Mouse (Mus musculus): ENCODE measurements at regions not wholly inside any gene's neighbourhood (a gene's known extent, or its start where the extent isn't known, plus 50 kb on each side); places are given as distances from the start of the nearest gene placed in this dataset.

DNA sequence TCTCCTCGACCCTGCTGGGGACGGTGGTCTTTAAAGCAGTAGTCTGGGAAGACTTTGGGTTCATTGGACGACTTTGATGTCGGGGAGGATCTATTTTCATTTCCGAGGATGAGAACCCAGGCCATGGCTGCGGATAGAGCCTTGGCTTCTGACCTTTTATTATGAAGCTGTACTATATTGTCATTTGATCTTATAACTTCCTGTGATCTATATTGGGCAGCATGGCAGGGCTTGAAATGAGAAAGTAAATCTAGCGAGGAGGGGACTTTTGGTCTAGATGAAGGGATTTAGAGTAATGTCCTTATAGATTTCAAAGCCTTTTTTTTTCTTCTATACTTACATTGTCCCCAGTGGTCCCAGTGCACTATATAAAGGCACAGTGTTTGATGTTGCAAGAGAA, 172.8 kb upstream of the Stt3b start:
- ATAC-seq (ENCODE audit: low FRiP score) (no peak), DNase-seq (ENCODE audit: low spot score) (no peak)
- no peaks in the 10 kb centered on the region for H3K27me3 ChIP-seq (ENCODE audit: control insufficient read depth, insufficient read depth, low read length)
- 91% methylated on average over 7 of the region's 7 CpGs for WGBS
- H3K9me3 ChIP-seq (ENCODE audit: control insufficient read depth, low read length), result no peaks in the 10 kb centered on the region
- no peak overlapping the region for H3K9ac ChIP-seq (ENCODE audit: low read depth, low read length)
- no peak overlapping the region for H3K4me3 ChIP-seq (ENCODE audit: low read depth, low read length)
- H3K4me1 ChIP-seq (replicated peaks; ENCODE audit: control insufficient read depth, insufficient read depth, low read length), result no peaks in the 10 kb centered on the region
- H3K36me3 ChIP-seq (ENCODE audit: control insufficient read depth, insufficient read depth, low read length), result no peaks in the 10 kb centered on the region
- no peak overlapping the region for H3K27ac ChIP-seq (ENCODE audit: low read depth, low read length)
- no peak overlapping the region for H3K4me2 ChIP-seq (replicated peaks; ENCODE audit: low read depth, low read length)

GRCm38 (mm10) chr9:115483721-115484120, 173.5 kb upstream of the Stt3b start:
- H3K27ac ChIP-seq (ENCODE audit: low read depth, low read length), result no peak overlapping the region

GRCm38 (mm10) chr9:115484408-115484807, 174.2 kb upstream of the Stt3b start:
- Histone ChIP-seq H3K4me2 (replicated peaks; ENCODE audit: low read depth, low read length) (no peak overlapping the region), H3K4me1 (replicated peaks; ENCODE audit: control insufficient read depth, insufficient read depth, low read length) (no peaks in the 10 kb centered on the region), H3K27me3 (ENCODE audit: control insufficient read depth, insufficient read depth, low read length) (no peaks in the 10 kb centered on the region), H3K36me3 (ENCODE audit: control insufficient read depth, insufficient read depth, low read length) (no peaks in the 10 kb centered on the region), H3K27ac (ENCODE audit: low read depth, low read length) (no peak overlapping the region), H3K9me3 (ENCODE audit: control insufficient read depth, low read length) (no peaks in the 10 kb centered on the region), H3K9ac (ENCODE audit: low read depth, low read length) (no peak overlapping the region), H3K4me3 (ENCODE audit: low read depth, low read length) (no peak overlapping the region)
- 86% methylated on average over 1 of the region's 1 CpGs for WGBS
- ATAC-seq (ENCODE audit: low FRiP score), result no peak
- DNase-seq (ENCODE audit: low spot score), result no peak

More at GRCm38 (mm10) chr9:115483721-115484120, 173.5 kb upstream of the Stt3b start:
- Histone ChIP-seq H3K4me2 (replicated peaks; ENCODE audit: low read depth, low read length) (no peak overlapping the region), H3K27me3 (ENCODE audit: control insufficient read depth, insufficient read depth, low read length) (no peaks in the 10 kb centered on the region), H3K4me1 (replicated peaks; ENCODE audit: control insufficient read depth, insufficient read depth, low read length) (no peaks in the 10 kb centered on the region), H3K9me3 (ENCODE audit: control insufficient read depth, low read length) (no peaks in the 10 kb centered on the region), H3K9ac (ENCODE audit: low read depth, low read length) (no peak overlapping the region), H3K36me3 (ENCODE audit: control insufficient read depth, insufficient read depth, low read length) (no peaks in the 10 kb centered on the region), H3K4me3 (ENCODE audit: low read depth, low read length) (no peak overlapping the region)
- WGBS, result 91% methylated on average over 1 of the region's 2 CpGs
- ATAC-seq (ENCODE audit: low FRiP score) (no peak), DNase-seq (ENCODE audit: low spot score) (no peak)

DNA sequence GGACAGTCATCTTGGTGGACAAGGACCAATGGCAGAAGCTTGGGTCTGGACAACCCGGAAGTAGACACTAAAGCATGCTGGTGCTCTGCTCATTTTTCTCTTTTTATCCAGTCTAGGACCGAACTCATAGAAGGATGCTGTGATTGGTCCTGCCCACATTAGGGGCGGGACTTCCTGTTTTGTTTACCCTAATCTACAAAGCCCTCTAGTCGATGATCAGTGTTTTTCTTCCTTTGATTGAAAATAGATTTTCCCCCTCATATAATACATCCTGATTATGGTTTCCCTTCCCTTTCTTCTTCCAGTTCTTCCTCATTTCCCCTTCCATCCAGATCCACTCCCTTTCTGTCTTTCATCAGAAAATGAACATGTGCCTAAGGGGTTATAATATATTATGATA, 175.0 kb upstream of the Stt3b start:
- H3K4me2 ChIP-seq (replicated peaks; ENCODE audit: low read depth, low read length), result no peak overlapping the region
- H3K27ac ChIP-seq (ENCODE audit: low read depth, low read length), result no peak overlapping the region
- WGBS, result 92% methylated on average over 4 of the region's 4 CpGs
- H3K36me3 ChIP-seq (ENCODE audit: control insufficient read depth, insufficient read depth, low read length), result no peaks in the 10 kb centered on the region
- ATAC-seq (ENCODE audit: low FRiP score) (no peak), DNase-seq (ENCODE audit: low spot score) (no peak)
- no peak overlapping the region for H3K4me3 ChIP-seq (ENCODE audit: low read depth, low read length)
- H3K9ac ChIP-seq (ENCODE audit: low read depth, low read length), result no peak overlapping the region
- H3K4me1 ChIP-seq (replicated peaks; ENCODE audit: control insufficient read depth, insufficient read depth, low read length), result no peaks in the 10 kb centered on the region
- no peaks in the 10 kb centered on the region for H3K27me3 ChIP-seq (ENCODE audit: control insufficient read depth, insufficient read depth, low read length)
- no peaks in the 10 kb centered on the region for H3K9me3 ChIP-seq (ENCODE audit: control insufficient read depth, low read length)

GRCm38 (mm10) chr9:115487175-115487760, 177.0 kb upstream of the Stt3b start:
- 91% methylated on average over 5 of the region's 5 CpGs for WGBS
- H3K4me3 ChIP-seq (ENCODE audit: low read depth, low read length), result no peak overlapping the region
- H3K4me2 ChIP-seq (replicated peaks; ENCODE audit: low read depth, low read length), result no peak overlapping the region
- H3K27ac ChIP-seq (ENCODE audit: low read depth, low read length), result no peak overlapping the region
- no peaks in the 10 kb centered on the region for H3K36me3 ChIP-seq (ENCODE audit: control insufficient read depth, insufficient read depth, low read length)
- H3K4me1 ChIP-seq (replicated peaks; ENCODE audit: control insufficient read depth, insufficient read depth, low read length), result no peaks in the 10 kb centered on the region
- no peaks in the 10 kb centered on the region for H3K27me3 ChIP-seq (ENCODE audit: control insufficient read depth, insufficient read depth, low read length)
- H3K9ac ChIP-seq (ENCODE audit: low read depth, low read length), result no peak overlapping the region
- ATAC-seq (ENCODE audit: low FRiP score), result no peak
- H3K9me3 ChIP-seq (ENCODE audit: control insufficient read depth, low read length), result no peaks in the 10 kb centered on the region
- DNase-seq (ENCODE audit: low spot score), result no peak

DNA sequence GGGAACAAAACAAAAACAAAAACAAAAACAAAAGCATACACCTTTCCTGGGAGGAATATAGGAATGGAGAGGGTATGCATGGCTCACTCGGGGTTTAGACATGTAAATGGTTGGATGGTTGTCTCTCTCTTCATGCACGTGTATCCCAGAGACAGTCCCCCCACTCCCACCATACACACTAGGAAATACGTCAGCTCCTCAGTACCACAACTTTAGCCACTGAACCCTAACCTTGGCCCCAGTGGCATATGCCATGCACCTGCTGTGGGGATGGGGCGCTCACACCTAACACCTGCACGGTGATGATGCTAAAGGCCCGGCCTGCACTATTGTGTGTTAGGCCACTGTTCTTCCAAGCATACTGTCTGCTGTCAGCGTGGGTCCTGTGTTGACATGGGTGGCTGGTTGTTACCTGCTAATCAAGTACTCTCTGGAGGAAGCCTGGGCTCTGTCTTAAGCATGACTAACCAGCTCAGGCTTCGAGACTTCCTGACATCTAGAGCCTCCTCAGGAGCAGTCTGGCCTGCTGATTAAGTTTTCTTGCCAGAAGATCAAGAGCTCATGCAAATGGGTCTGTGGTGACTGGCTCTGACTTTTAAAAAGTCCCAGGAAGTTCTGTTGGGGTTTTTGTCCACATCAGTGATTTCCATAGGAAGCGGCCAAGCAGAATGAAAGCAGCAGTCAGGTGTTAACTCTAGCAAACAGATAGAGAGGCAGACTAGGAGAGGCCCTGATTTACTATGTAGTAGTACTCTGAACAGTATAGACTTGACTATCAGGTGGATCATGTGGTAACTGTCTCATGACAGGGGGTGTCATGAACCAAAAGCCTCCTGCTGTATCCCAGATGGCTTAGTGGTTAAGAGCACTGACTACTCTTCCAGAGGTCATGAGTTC, 178.9 kb upstream of the Stt3b start:
- H3K27me3 ChIP-seq (ENCODE audit: control insufficient read depth, insufficient read depth, low read length), result no peaks in the 10 kb centered on the region
- 80% methylated on average over 9 of the region's 9 CpGs for WGBS
- no peak overlapping the region for H3K4me2 ChIP-seq (replicated peaks; ENCODE audit: low read depth, low read length)
- no peak overlapping the region for H3K4me3 ChIP-seq (ENCODE audit: low read depth, low read length)
- H3K9ac ChIP-seq (ENCODE audit: low read depth, low read length), result no peak overlapping the region
- ATAC-seq (ENCODE audit: low FRiP score) (no peak), DNase-seq (ENCODE audit: low spot score) (no peak)
- H3K27ac ChIP-seq (ENCODE audit: low read depth, low read length), result no peak overlapping the region
- no peaks in the 10 kb centered on the region for H3K4me1 ChIP-seq (replicated peaks; ENCODE audit: control insufficient read depth, insufficient read depth, low read length)
- no peaks in the 10 kb centered on the region for H3K9me3 ChIP-seq (ENCODE audit: control insufficient read depth, low read length)
- no peaks in the 10 kb centered on the region for H3K36me3 ChIP-seq (ENCODE audit: control insufficient read depth, insufficient read depth, low read length)

DNA sequence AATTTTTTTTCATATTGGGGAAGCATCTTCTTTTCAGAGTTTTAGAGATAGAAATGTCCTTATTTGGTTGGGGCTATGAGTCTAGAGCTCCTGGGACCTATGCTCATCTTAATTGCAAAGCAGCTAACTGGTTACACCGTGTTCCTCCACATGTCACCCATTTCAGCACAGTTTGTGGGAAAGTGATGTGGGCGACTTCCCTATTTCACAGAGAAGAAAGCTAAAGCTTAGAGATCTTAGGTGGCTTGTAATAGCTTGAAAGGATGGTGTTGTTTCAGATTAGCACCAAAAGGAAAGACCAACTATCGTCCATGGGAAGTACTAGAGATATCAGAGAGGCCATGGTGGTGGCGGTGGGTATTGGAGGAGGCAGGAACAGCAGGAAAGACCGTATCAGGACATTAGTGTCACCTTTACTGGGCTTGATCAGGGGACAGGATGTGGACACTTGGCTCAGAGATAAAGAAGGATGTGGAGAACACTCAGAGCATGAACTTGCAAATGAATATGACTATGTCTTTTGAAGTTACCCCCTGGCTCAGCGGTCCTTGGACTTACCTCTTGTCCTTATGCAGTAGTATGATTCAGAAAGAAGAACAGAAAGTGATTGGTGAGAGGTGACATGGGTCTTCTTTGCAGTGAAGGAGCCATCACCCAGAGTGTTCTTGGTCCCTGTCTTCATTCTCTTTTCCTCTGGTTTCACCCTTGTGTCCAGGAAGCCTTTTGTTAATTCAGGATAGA, 182.4 kb upstream of the Stt3b start:
- WGBS, result 90% methylated on average over 6 of the region's 6 CpGs
- H3K27me3 ChIP-seq (ENCODE audit: control insufficient read depth, insufficient read depth, low read length), result no peaks in the 10 kb centered on the region
- H3K9me3 ChIP-seq (ENCODE audit: control insufficient read depth, low read length), result no peaks in the 10 kb centered on the region
- ATAC-seq (ENCODE audit: low FRiP score) (no peak), DNase-seq (ENCODE audit: low spot score) (no peak)
- no peak overlapping the region for H3K9ac ChIP-seq (ENCODE audit: low read depth, low read length)
- no peaks in the 10 kb centered on the region for H3K36me3 ChIP-seq (ENCODE audit: control insufficient read depth, insufficient read depth, low read length)
- H3K4me2 ChIP-seq (replicated peaks; ENCODE audit: low read depth, low read length), result no peak overlapping the region
- H3K4me3 ChIP-seq (ENCODE audit: low read depth, low read length), result no peak overlapping the region
- no peak overlapping the region for H3K27ac ChIP-seq (ENCODE audit: low read depth, low read length)
- H3K4me1 ChIP-seq (replicated peaks; ENCODE audit: control insufficient read depth, insufficient read depth, low read length), result no peaks in the 10 kb centered on the region

DNA sequence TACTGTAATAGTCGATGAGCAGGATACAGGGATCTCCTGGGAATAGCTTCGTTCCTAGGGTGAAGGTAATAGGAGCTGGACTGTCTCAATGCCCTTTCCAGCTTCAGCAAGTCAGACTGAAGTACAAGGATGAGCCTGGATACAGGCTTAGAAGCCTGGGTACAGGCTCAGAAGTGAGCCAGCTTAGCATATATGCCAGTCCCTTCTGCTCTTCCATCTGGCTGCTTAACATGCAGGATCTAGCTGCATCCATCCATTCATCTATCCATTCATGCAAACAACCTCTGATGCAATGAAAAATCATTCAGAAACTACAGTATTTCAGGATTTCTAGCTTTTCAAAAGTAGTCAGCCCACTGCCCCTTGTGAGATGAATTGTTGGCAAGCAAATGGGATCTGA, 183.5 kb upstream of the Stt3b start:
- 90% methylated on average over 2 of the region's 2 CpGs for WGBS
- Histone ChIP-seq H3K4me2 (replicated peaks; ENCODE audit: low read depth, low read length) (no peak overlapping the region), H3K9ac (ENCODE audit: low read depth, low read length) (no peak overlapping the region), H3K27me3 (ENCODE audit: control insufficient read depth, insufficient read depth, low read length) (no peaks in the 10 kb centered on the region), H3K36me3 (ENCODE audit: control insufficient read depth, insufficient read depth, low read length) (no peaks in the 10 kb centered on the region), H3K27ac (ENCODE audit: low read depth, low read length) (no peak overlapping the region), H3K4me3 (ENCODE audit: low read depth, low read length) (no peak overlapping the region), H3K4me1 (replicated peaks; ENCODE audit: control insufficient read depth, insufficient read depth, low read length) (no peaks in the 10 kb centered on the region), H3K9me3 (ENCODE audit: control insufficient read depth, low read length) (no peaks in the 10 kb centered on the region)
- no peak for DNase-seq (ENCODE audit: low spot score)
- ATAC-seq (ENCODE audit: low FRiP score), result no peak

All from hindbrain, embryonic 11.5 days (tissue).